Mouse (Mus musculus) heart, embryonic 11.5 days (tissue): ENCODE data around the gene Tedc1. TPM values are rescaled to one million over a fixed set of nuclear protein-coding genes. Genes with fewer than 3 reads are reported as not detected.

Experiments used
- ATAC-seq: fragments of 200-750 bp; cut with Nextera tagmentation; replicated peaks from 2 replicates; pipeline ENCODE4 v1.8.0; 2017; ENCODE audit warnings: moderate library complexity; ENCODE audit not compliant: insufficient number of reproducible peaks, low FRiP score, low TSS enrichment
- H3K27ac ChIP-seq: fragments of 300-500 bp; sonication (generic); 2 replicates; pipeline ENCODE4 v1.5.1; 2014; ENCODE audit warnings: mild to moderate bottlenecking, low read depth, low read length
- H3K27me3 ChIP-seq: fragments of 300-500 bp; sonication (generic); 2 replicates; pipeline ENCODE4 v1.6.1; 2014; ENCODE audit warnings: mild to moderate bottlenecking, low read length, mixed read lengths; ENCODE audit not compliant: control insufficient read depth, insufficient read depth
- H3K36me3 ChIP-seq: fragments of 300-500 bp; sonication (generic); 2 replicates; pipeline ENCODE4 v1.6.1; 2014; ENCODE audit warnings: mild to moderate bottlenecking, low read length, moderate library complexity, mixed read lengths; ENCODE audit not compliant: control insufficient read depth, insufficient read depth
- H3K4me1 ChIP-seq: fragments of 300-500 bp; sonication (generic); 2 replicates; pipeline ENCODE4 v1.6.1; 2014; ENCODE audit warnings: low read length; ENCODE audit not compliant: control insufficient read depth, insufficient read depth
- H3K4me2 ChIP-seq: fragments of 300-500 bp; sonication (generic); 2 replicates; pipeline ENCODE4 v1.6.1; 2014; ENCODE audit warnings: mild to moderate bottlenecking, moderate library complexity
- H3K4me3 ChIP-seq: fragments of 300-500 bp; sonication (generic); 2 replicates; pipeline ENCODE4 v1.5.1; 2014; ENCODE audit warnings: low read depth, low read length
- H3K9ac ChIP-seq: fragments of 300-500 bp; sonication (generic); 2 replicates; pipeline ENCODE4 v1.6.1; 2014; ENCODE audit warnings: mild to moderate bottlenecking, low read depth, low read length, moderate library complexity
- H3K9me3 ChIP-seq: fragments of 300-500 bp; sonication (generic); replicated peaks from 2 replicates; pipeline ENCODE4 v1.6.1; 2016; ENCODE audit warnings: low read length; ENCODE audit not compliant: control insufficient read depth
- WGBS: fragments of 180-500 bp; shearing (Covaris S2); extraction: QIAGEN DNeasy Blood & Tissue Kit; methylation state at CpG from one replicate; pipeline ENCODE4 v1.1.7; 2014; ENCODE audit not compliant: insufficient replicate concordance; 5-methylcytosine and 5-hydroxymethylcytosine counted together
- polyA plus RNA-seq: library from polyadenylated mRNA; unstranded; fragments of >200 nt; fragmentation: Nextera tagmentation; extraction: Ambion mirVana; gene quantifications from 2 replicates; pipeline ENCODE4 v1.2.1, GENCODE M21; 2014

Gene Tedc1
- polyA plus RNA-seq, 1 experiment from 2014 or later = 16.6 TPM

DNA sequence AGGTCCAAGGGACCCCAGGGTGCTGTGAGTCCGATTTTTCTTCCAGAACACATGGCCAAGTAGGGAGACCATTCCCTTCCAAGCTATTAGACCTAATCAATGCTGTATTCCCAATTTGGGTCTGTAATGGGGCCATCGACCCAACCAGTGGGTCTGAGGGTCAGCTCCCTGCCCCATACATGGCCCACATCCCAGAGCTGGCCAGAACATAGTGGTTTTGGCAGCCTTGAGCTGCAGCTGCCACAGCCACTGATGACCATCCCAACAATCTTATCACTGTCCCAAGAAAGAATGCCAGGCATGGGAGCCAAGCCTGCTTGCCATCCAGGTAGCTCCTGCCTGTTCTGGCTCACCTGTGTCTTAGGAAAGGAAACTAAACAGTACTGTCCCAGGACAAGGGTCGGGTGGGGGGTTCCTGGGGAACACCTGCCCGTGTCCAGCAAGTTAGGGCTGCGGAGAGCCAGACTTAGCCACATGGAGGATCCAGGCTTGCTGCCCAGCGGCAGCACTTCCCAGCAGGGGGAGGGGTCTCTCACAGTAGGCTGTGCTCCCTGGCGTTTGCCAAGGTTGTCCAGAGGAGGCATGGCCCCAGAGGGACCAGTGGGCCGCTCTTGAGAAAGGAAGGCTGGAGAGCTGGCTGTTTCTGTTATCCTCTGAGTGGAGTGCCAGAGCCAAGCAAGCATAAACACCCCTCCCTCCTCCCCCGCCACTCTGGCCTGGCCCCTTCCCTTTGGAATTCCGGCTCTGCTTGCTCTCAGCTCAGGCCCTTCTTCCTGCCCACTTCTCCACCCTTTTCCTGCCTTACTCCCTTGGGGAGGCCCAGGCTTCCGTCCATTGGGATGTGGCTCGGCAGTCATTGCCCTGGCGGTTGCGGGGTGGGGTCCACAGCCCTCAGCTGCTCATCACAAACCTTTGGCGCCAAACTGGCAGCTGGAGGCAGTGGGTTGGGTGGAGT, 13.9 kb upstream of the Tedc1 start:
- H3K4me2 ChIP-seq = peak overlapping the region; percentile 94
- H3K9me3 ChIP-seq = no peaks in the 10 kb centered on the region
- peaks cover 11% of the 10 kb centered on the region for H3K36me3 ChIP-seq
- peaks cover 62% of the 10 kb centered on the region for H3K4me1 ChIP-seq
- peak overlapping the region; percentile 99 for H3K9ac ChIP-seq
- ATAC-seq = peak; percentile 27; the same call in 1 of the 2 replicates
- peak overlapping the region; percentile 97 for H3K27ac ChIP-seq
- WGBS = 7% methylated on average over 15 of the region's 15 CpGs
- H3K4me3 ChIP-seq = peak overlapping the region; percentile 87
- no peaks in the 10 kb centered on the region for H3K27me3 ChIP-seq

DNA sequence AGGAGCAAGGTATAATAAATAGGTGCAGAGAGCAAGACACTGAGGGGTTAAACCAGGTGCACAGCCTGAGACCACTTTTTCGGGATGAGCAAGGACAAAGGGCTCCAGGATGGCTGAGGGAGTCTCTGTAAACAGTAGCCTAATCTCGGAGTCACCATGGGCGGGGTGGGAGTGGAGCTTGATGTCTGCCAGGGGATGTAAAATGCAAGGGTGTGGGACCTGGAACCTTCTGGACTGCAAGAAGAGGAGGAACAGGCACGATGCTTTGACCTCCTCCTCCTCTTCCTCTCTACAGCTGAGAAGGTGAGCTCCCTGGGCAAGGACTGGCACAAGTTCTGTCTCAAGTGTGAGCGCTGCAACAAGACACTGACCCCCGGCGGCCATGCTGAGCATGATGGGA, 13.1 kb upstream of the Tedc1 start:
- peak overlapping the region; percentile 87 for H3K4me3 ChIP-seq

DNA sequence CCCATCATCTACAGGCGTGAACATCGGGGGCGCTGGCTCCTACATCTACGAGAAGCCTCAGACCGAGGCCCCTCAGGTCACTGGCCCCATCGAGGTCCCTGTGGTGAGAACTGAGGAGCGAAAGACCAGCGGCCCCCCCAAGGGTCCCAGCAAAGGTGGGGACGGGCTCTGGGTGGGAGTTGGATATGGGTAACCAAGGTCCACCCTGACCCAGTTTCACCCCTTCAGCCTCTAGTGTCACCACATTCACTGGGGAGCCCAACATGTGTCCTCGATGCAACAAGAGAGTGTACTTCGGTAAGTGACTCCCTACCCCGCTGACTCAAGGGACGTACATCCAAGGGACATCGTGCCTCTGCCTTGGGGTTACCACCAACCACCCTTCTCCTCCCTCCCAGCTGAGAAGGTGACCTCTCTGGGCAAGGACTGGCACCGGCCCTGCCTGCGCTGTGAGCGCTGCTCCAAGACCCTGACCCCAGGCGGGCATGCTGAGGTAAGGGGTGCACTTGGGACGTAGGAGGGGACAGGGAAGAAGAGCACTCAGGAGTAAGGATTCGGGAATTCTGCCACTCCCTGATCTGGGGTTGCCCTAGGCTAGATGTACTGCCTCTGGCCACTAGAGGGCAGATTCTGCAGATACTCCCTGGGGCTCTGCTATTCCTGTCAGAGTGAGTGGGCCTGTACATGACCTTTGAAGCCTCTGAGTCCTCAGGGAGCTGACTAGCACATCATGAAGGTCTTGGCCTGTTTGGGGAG, 12.0 kb upstream of the Tedc1 start:
- Histone ChIP-seq H3K9me3 (no peaks in the 10 kb centered on the region), H3K4me2 (peak overlapping the region; percentile 94), H3K9ac (no peak overlapping the region), H3K4me1 (peaks cover 59% of the 10 kb centered on the region), H3K4me3 (peak overlapping the region; percentile 87; the same call in 1 of the 2 replicates), H3K27ac (peak overlapping the region; percentile 35), H3K36me3 (peaks cover 11% of the 10 kb centered on the region), H3K27me3 (no peaks in the 10 kb centered on the region)
- WGBS = 67% methylated on average over 20 of the region's 20 CpGs
- no peak for ATAC-seq

More for the DNA sequence above, 13.1 kb upstream of the Tedc1 start:
- ATAC-seq = no peak
- Histone ChIP-seq H3K36me3 (peaks cover 11% of the 10 kb centered on the region), H3K4me2 (peak overlapping the region; percentile 94), H3K27me3 (no peaks in the 10 kb centered on the region), H3K27ac (peak overlapping the region; percentile 97), H3K9me3 (no peaks in the 10 kb centered on the region), H3K4me1 (peaks cover 66% of the 10 kb centered on the region), H3K9ac (peak overlapping the region; percentile 99)
- 43% methylated on average over 7 of the region's 7 CpGs for WGBS

DNA sequence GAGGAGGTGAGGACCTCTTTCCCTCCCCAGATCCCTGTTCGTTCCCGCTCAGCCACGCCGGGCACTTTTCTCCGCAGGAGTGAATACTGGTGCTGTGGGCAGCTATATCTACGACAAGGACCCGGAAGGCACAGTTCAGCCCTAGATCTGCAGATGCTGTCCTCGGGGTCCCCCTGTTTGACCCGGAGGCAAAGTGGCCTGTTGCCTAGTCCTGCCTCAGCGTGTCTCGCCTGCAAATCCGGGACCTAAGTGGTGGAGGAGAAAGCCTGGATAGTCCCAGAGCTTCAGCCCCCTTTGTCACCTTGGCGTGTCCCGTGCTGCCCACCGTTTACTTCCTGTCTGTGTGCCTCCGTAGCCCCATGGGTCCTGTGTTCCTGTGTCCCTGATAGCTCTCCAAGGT, 11.3 kb upstream of the Tedc1 start:
- Histone ChIP-seq H3K36me3 (peaks cover 11% of the 10 kb centered on the region), H3K4me2 (peak overlapping the region; percentile 94; the same call in 1 of the 2 replicates), H3K27me3 (no peaks in the 10 kb centered on the region), H3K4me1 (peaks cover 55% of the 10 kb centered on the region), H3K9ac (peak overlapping the region; percentile 22; the same call in 1 of the 2 replicates), H3K9me3 (no peaks in the 10 kb centered on the region), H3K4me3 (no peak overlapping the region), H3K27ac (0 out of 2 replicates have a peak overlapping the region, but pooled peaks have one; percentile 35)
- WGBS = 82% methylated on average over 16 of the region's 16 CpGs
- ATAC-seq = no peak

DNA sequence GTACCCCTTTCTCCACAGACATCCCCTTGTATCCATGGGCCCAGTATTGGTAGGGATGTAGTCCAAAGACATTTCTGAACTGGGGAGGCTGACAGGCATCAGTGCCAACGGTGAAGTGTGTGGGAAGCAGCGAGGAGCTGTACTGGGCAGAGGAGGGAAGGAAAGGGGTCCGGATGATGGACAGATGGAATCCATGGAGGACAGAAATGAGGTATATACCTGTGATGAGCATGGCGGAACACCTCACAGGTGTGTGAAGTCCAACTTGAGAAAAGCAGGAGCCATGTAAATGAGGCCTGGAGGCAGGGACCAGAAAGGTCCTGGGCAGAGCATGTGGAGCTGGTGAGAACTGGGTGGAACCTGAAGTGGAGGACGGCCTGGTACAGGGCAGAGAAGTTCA, 10.6 kb upstream of the Tedc1 start:
- Histone ChIP-seq H3K9me3 (no peaks in the 10 kb centered on the region), H3K4me2 (no peak overlapping the region; the same call in 1 of the 2 replicates), H3K36me3 (peaks cover 11% of the 10 kb centered on the region), H3K4me3 (no peak overlapping the region), H3K9ac (no peak overlapping the region), H3K27me3 (no peaks in the 10 kb centered on the region), H3K4me1 (peaks cover 57% of the 10 kb centered on the region), H3K27ac (0 out of 2 replicates have a peak overlapping the region, but pooled peaks have one; percentile 22)
- WGBS = 79% methylated on average over 5 of the region's 5 CpGs
- no peak for ATAC-seq

DNA sequence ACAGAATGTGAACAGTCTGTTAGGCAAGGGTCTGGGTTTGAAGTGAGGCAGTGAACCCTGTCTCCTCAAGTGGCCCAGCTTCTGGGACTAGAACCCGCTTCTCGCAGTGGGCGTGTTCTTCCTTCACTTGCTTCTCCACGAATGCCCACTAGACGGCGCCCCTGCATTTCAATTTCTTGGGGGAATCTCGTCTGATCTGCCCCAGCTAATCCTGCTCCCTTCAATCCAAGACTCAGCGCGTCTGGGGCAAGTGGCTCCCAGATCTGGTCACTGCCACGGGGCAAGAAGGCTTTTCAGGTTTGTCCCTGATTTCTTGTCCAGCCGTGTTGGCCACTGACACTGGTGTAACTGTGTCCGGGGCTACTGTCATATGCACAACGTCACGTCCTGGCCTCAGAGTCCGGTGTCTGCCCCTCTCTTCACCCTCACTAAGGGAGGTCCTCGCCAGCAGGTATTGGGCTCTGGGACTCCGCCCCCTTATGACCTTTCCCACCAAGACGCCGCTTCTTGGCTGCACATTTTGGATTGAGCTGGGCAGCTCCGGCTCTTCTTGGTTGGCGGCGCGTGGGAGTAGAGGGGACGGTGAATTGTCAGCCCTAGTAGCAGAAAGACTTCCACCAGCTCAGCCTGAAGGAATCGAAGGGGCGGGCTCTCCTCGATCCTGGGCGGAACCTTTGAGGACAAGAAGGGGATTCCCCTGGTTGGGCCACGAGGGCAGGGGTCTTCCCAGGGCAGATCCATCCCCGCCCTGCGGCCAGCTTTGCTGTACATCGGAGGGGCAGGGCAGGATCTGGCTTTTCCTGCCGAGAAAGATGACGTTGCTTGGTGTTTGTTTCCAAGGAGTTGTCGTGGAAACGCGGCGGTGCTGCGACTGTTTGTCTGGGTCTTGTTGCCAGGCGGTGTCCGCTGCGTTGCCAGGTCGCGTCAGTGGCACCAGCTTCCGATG, 9.8 kb upstream of the Tedc1 start, which contains the start of gene Crip1:
Gene Crip1, plus strand, starts transcription at position 205 of the 946 bp plus-strand sequence.
- no peak for ATAC-seq
- 10% methylated on average over 45 of the region's 45 CpGs for WGBS
- H3K27ac ChIP-seq = peak within 1 kb of the TSS; percentile 58

DNA sequence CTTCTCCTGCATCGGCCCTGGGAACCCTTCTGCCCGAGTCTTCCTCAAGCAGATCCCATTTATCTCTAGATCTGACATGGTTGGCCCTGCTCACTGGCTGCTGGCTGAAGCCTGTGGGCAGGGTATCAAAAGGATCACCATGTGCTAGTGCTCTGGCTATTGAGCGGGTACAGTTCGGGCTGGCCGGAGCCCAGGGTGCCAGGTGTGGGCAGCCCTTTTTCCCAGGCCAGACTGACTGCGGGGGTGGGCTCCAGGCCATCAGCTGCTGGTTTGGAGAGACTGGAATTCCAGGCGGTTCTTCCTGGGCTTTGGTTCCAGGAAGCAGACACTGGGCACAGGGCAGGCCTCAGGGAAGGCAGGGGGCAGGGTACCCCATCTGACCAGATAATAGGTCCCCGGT, 8.7 kb upstream of the Tedc1 start:
- peak overlapping the region; percentile 8 for H3K27ac ChIP-seq
- no peak for ATAC-seq
- peaks cover 11% of the 10 kb centered on the region for H3K36me3 ChIP-seq
- H3K9me3 ChIP-seq = no peaks in the 10 kb centered on the region
- 67% methylated on average over 8 of the region's 8 CpGs for WGBS
- no peak overlapping the region for H3K9ac ChIP-seq
- H3K27me3 ChIP-seq = no peaks in the 10 kb centered on the region
- peaks cover 60% of the 10 kb centered on the region for H3K4me1 ChIP-seq
- H3K4me3 ChIP-seq = no peak overlapping the region
- H3K4me2 ChIP-seq = no peak overlapping the region

More for the DNA sequence above, 9.8 kb upstream of the Tedc1 start, which contains the start of gene Crip1:
- Histone ChIP-seq H3K27me3 (no peaks in the 10 kb centered on the region), H3K4me3 (peak within 1 kb of the TSS; percentile 18), H3K4me1 (peaks cover 64% of the 10 kb centered on the region), H3K36me3 (peaks cover 11% of the 10 kb centered on the region), H3K9ac (peak within 1 kb of the TSS; percentile 56), H3K4me2 (peak within 1 kb of the TSS; percentile 48), H3K9me3 (no peaks in the 10 kb centered on the region)
